Mouse (Mus musculus) lung, postnatal 36 days (tissue): ENCODE measurements around the gene Slc22a3.

Source experiments
- DNase-seq: peaks from one replicate; pipeline ENCODE4 v3.0.0; 2022; ENCODE audit warnings: mixed read lengths

Slc22a3 gene

DNA sequence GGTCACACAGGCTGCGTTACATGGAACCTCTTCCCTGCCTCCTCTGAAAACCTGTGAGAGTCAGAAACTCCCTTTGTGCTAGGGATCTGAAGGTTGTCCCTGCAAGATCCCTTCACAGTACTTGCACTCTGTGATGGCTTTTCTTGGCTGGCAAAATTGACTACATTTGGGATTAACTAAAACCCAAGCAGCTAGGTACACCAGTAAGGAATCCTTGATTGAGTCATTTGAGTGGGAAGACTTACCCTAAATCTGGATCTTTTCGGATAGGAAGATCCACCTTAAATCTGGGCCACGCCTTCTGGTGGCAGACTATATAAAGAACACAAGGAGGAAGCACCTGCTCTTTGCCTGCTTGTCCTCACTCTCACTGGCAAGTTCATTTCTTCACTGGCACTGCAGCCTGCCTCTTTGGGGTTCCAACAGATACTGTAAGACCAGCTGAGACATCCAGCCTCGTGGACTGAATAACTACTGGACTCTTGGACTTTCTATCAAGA lies 41.0 kb downstream of the Slc22a3 start:
- no peak for DNase-seq

DNA sequence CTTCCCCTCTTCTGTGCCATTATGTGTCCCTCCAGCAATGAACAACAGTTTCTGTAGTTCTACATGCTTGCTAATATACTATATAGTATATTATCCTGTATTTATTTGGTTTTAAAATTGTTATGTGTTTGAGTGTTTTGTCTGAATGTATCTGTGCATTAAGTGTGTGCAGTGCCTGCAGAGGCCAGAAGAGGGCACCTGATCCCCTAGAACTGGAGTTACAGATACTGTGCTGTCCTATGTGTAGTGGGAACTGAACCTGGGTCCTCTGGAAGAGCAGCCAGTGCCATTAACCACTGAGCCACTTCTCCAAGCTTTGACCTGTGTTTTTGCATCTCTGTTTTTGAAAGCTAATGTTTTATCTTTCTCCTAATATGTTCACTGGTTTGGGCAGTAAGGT lies 46.3 kb downstream of the Slc22a3 start:
- DNase-seq: no peak

DNA sequence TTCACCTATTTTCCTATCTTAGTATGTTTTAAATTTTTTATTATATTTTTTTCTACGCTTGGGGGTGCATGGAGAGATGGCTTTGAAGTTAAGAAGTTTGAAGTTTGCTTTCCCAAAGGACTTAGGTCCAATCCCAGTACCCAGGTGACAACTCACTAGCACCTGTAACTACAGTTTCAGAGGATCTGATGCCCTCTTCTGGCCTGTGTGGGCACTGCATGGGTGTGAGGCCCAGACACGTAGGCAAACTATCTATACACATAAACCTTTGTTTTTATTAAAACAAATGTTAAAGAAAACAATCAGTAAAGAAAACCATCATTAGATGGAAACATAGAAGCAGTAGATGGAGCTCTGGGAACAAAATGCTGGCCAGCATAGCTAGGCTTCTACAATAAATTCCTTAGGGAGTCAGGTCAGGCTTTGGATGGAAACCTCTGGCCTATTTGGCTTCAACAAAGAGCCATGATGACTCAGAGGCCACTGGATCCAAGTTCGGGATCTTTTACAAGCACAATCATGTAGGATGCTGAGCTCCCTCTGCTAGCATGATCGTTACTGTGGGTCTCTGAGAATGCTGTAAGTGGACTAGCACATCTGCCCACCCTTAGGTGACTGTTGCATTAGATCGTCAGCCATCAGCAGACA lies 52.2 kb downstream of the Slc22a3 start:
- DNase-seq: peak; percentile 58

DNA sequence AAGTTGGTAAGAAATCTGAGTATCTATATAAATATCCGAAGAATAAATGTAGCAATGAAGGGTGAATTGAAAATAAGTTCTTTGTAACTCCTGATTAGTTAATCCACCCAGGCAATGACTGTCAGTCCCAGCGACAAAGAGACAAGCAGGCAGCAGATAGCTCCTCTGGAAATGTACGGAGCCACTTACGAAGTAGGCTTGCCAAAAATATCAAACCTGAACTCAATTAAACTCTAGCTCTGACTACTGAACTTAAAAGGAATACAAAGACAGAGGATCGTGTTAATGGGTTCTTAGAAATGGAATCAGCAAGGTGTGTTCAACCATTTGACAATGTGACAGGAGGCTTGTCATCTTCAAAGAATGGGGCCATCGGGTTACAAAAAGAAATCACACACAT lies 53.8 kb downstream of the Slc22a3 start:
- no peak for DNase-seq

DNA sequence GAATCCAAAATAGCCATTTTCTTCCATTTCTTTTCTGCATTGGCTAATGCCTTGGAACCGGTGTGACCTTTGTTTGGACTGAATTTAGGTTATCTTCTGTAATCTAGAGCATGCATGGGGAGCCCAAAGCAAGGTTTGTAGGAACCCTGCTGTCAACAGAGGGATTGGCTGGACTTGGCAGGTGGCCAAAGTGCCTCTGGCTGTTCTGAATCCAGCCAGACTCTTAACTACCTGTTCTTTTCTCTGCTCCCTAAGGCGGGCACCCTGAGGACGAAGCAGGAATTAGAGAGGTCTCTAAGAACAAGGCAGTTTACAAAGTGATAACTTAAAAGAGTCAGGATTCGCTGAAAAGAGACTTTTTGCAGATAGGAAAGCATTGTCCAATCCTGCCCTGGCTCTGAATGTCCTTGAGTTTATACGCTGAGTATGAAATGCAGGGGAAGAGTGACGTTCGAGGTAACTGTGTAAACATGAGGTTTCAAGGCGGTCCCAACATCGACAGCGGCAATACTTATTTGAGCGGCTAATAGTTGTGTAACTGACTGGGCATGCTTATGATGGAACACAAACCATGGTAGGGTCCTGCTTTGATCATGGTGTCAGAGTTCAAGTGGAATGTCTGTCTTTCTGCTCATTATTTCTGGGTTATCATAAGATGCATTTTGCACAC lies 54.5 kb downstream of the Slc22a3 start:
- peak; percentile 8 for DNase-seq

DNA sequence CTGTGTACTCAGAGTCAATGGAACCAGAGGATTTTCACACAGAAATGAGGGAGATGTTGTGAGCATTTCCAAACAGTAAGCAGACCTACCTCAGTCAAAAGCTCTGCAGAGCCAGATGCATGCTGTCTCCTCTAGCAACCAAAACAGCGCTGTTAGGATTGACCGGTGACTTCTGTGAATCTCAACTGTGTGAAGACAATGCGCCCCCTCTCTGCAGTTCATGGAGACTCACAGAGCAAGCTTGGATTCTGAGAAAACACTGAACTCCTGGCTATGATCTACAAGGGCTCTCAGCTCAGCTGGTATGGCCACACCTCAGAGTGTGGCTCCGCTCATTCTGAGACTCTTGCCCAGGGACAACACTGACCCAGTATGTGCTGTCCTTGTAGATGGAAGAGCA lies 56.3 kb downstream of the Slc22a3 start:
- peak; percentile 19 for DNase-seq

DNA sequence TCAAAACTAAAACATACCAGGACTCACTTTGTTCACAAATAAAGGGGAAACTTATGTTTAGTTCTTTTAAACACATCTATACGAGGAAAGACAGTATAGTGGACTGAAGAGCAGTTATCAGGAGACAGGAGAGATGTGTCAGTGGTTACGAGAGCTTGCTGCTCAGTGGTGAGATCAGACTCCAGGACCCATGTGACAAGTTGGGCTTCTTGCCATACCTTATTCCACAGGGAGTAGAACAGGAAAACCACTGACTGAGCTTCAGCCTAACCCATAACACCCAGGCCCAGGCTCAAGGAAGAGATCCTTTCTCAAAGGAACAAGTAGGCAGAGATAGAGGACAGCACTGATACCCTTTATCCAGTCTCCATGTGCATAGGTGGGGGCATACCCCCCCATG lies 62.9 kb downstream of the Slc22a3 start:
- DNase-seq: peak; percentile 50

DNA sequence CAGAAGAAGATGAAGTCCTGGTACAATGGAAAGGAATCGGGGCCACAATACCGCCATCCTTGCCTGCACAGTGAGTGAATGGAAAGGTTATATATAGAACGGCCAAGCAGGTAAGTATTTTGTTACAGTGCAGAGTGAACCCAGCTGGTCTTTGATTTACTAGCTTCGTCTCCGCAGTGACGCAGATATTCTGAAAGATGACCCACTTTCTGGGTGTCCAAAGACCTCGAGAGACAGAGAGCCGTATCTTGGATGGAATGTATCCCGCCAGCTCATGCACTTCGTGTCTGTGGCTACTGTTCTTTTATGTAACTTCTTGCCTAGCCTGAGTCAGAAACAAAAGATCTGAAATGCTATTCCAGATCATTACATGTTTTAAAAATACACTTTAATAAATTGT lies 69.7 kb downstream of the Slc22a3 start:
- DNase-seq: no peak

DNA sequence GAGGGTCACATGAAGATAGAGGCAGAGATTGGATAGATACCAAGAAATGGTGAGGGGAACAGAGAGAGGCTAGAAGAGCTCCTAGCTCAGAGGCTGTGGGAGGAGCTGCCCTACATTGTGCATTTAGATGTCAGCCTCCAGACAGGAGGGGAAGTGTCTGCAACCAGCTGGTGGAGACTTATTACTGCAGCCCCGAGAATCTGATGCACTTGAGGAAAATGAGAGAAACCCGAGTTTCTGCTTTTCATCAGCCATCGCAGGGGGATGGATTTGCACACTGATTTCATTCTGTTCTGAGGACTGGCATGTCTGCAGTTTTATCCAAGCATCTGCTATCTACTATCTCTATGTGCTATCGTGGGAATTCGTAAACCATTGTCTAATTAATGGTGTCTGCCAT lies 75.8 kb downstream of the Slc22a3 start:
- DNase-seq: no peak

DNA sequence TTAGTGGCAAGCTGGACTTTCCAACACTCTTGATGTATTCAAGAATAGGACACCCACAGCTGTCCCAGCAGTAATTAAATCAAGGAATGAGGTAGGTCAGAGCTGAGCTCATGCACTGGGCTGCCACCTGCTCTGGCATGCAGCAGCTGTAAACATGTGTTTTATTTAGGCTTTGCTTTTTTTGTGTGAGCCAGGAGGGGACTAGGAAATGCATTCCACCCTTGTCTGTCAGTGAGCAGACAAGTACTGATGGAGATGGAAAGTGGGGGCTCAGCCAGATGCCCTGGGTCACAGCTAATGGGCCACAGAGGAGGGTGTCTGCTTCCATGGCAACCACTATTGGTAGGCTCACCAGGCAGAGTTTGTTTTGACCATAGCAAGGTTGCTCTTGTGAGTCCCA lies 79.1 kb downstream of the Slc22a3 start:
- DNase-seq: peak; percentile 37

DNA sequence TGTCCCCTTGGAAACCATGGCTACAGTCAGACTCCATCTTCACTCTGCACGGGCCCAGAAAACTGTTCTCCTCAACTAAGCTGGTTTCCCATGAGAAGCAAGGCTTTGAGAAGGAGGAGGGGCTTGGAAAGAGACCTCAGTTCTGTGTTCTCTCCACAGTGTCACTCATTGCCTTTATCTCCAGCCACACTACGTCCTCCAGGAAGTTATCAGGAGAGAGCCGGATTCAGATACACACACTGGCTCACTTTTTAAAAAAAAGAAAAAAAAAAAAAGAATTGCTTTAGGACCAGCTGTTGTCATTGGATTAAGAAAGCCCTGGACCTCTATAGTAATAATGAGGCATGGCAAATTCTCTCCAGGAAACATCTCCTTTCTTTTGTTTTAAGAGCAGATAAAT lies 80.3 kb downstream of the Slc22a3 start:
- DNase-seq: no peak

DNA sequence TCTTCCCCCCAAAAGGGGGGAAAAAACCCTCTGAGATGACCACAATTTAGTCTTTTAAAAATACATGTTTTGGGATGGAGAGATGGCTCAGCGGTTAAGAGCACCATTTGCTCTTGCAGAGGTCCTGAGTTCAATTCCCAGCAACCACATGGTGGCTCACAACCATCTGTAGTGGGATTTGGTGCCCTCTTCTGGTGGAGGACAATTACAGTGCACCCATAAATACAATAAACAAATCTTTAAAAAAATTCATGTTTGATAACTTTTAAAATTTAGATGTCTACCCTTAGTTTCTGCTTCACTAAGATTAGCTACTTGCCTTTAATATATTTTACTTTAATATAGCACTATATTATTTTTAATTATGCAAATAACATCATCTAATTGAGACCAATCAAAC lies 85.4 kb downstream of the Slc22a3 start:
- DNase-seq: no peak

DNA sequence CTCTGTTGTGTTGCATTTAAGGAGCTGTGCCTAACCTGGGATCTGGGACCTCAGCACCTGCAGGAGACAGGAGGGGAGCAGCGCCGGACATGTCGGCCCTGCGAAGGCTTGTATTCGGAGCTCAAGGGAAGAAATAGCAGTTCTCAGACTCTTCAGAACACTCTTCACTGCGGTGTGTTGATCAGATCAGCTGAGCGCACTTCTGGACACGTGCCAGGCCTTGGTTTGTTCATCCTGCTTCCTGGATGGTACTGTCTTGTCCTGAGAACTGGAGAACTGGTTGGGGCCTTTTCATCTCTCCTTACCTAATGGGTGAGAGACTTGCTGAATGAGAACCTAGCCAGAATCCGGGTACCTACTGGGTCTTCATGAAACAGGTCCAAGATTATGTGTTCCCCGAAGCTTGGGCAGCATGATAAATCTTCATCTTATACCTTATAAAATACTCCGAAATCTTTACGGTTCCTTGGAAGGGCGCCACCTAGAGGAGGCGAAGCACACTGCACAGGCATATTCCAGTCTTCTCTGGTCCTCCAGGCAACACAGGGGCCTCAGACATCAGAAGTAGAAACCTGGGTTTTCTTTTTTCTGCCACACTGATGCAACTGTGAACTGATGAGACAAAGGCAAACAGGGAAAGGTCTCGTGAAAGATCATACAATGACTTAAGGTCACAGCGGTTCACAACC lies 86.5 kb downstream of the Slc22a3 start:
- no peak for DNase-seq

DNA sequence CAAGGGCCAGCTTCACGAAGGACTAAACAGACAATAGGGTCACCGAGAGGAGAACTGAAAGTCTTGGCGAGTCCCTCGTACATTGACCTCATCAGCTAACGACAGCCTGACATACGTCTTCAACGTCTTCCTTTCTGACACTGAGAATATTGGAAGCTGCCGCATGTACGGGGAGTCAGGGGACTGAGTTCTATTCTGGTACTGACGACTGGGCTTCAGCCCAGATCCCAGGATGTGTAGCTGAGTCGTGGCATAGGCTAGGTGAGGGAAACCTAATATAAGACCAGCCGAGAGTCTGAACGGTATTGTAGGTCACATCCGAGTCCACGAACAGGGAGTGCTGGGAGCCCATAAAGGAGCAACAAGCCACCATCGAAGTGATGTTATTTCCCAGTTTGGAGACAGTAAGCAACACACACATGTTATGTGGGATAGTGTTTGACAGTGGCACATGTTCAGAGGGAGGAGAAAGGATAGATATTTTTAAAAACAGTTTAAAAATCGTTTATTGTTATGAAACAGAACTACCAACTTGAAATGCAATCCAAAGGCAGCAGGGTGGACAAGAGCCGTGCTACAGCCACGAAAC lies 87.9 kb downstream of the Slc22a3 start:
- no peak for DNase-seq

DNA sequence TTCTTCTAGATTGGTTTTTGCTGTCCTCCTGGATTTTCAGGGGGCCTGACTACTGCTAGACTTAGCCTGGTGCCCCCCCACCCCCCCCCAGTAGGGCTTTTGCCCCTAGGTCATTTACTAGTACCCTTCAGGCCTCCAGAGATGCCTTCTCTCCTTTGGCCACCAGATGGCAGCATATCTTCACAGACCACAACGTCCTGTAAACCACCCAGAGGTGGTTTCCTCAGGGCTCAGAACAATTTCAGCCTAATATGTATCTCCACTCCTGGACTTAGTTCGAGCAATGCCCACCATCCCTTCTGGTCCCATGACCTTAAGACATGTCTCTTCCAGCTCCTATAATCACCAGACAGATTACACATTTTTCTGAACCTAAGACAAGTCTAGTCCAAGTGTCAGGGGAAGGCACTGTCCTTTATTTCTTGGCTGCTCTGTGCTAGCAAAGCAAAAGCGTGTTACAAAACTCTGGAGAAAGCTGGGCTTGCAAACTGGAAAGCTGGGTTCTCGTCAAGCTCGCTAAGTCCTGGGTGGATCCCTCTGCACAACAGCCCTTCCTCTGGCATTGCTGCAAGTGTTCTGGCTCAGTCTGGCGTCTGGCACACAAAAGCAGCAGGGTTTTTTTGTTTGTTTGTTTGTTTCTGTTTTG lies 91.1 kb downstream of the Slc22a3 start:
- DNase-seq: peak; percentile 91

DNA sequence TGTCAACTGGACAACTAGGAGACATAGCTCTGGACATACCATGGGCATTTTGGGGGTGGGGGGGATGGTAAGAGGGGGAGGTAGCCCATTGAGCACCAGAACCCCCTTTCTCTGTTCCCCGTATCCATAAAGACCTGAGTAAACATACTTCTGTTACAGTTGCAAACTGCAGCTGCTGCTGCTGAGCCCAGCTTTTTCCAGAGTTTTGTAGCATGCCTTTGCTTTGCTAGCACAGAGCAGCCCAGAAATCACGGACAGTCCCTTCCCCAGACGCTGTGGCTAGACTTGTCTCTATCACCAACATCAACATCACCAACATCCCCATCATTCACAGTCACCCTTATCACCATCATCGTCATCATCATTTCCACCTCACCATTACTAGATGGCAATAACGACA lies 91.8 kb downstream of the Slc22a3 start:
- DNase-seq: no peak

DNA sequence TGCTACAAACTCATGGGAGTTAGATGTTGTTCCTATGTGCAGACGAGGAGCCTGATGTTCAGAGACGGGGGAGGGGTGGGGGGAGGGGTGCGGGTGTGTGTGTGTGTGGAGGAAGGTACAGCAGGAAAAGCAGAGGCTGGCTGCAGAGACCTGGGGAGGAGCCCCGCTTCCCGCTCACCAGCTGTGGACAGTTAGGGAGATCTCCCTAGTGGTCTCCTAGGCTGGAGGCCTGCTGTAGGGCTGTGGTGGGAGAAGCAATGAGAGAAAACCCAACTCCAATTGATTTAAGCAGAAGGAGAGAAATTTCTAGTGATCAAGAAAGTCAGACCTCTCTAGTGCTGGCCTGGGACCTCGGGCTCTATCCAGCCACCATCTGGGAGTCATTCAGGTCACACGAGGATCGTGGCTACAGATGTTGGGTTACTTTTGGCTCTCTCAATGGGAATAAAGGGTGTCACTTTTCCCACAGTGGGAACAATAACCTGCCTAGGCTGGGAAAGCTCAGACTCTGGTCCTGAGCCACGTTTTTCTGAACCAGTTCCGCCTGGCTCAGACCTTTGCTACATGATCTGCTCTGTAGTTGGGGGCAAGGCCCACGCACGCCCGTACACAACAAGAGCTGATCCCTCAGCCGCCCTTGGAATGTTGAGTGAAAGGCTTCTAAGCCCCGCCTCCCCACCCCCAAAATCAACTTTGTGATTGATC lies 92.3 kb downstream of the Slc22a3 start:
- DNase-seq: peak; percentile 16

DNA sequence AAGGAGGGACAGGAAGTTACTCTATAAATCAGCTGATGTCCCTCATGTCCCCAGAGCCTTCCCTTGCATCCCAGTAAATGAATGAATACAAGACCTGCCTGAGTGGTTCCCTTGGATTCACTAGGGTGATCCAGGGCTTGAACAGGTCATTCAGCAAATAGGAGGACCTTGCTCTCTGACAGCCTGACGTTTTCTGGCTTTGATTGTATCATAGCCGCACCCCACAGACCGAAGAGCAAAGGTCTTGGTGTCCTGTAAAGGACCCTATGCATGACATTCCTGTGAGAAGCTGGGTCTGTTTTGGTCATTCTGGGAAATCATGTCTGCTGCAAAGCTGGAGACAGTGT lies 94.6 kb downstream of the Slc22a3 start:
- DNase-seq: no peak

DNA sequence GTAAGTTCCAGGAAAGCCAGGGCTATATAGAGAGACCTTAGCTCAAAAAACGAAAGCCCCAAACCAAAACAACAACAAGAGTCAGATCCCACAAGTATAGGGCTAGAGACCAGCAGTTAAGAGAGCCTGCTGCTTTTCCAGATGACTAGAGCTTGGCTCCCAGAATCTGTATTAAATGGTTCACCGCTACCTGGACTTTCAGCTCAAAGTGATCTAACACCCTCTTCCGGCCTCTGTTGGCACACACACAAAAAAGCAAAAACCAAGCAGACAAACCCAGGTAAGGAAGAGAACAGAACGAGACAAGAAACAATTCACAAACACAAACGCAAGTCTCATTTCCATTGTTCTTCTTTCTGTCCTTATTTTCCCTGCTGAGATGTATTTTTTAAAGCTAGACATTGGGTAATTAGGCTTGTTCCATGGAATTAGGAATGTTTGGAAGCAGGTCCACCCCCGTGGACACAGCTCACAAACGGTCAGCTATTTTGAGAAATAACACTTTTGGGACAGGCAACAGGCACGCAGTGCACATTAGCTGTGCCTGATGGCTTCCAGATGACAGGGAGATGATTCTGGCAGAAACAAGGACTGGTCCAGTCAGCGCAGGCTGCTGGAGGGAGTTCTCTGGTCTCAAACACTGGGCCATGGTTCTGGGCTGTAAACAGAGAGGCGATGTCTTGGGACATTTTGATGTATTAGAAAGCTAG lies 95.2 kb downstream of the Slc22a3 start:
- peak; percentile 90 for DNase-seq

DNA sequence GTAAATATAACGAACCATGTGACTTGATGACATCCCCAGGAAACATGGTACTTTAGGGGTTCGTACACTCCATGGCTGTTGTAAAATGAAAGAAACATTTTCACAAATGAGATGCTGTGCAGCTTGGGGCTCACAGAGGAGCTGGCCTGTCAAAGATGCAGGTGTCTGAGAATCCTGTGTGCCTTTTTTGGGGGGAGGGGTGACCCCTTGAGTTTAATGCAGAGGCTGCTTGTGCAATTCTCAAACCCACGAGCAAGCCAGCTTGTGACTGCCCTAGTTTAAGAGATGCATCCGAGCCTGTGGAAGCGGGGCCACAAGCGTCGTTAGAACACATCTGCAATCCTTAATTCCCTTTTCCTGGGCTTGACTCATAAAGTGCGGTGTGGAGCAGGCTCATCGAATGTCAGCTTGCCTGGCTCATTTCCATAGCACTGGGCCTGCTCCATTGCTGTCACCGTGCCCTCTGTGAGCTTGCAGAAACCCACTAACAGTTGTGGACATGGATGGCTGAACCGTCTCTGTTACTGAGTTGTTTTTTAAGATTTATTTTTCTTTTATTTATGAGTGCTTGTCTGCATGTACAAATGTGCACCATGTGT lies 98.1 kb downstream of the Slc22a3 start:
- no peak for DNase-seq

DNA sequence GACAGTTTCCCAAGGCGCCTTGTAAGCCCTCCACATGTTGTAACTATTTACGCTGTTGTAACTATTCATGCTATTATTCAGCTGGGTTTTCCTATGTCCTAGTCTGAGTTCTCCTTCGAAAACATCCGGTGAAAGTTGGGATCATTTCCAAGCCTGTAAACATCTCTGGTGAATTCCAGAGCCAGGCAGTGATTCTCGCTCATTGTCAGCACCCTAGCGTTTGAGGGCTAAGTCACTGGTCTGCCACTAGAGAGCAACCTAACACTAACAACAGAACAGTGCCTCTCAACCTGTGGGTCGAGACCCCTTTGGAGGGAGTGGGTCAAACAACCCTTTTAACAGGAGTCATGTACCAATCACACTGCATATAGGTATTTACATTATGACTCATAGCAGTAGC lies 104.1 kb downstream of the Slc22a3 start:
- DNase-seq: peak; percentile 70
